Mouse (Mus musculus) forelimb bud, embryonic 11.5 days (tissue): ENCODE results near the gene Ano9.

Experiments used
- DNase-seq: peaks from one replicate; pipeline ENCODE4 v3.0.0-alpha.2; 2012; ENCODE audit warnings: low read depth, low spot score

Ano9 gene

DNA sequence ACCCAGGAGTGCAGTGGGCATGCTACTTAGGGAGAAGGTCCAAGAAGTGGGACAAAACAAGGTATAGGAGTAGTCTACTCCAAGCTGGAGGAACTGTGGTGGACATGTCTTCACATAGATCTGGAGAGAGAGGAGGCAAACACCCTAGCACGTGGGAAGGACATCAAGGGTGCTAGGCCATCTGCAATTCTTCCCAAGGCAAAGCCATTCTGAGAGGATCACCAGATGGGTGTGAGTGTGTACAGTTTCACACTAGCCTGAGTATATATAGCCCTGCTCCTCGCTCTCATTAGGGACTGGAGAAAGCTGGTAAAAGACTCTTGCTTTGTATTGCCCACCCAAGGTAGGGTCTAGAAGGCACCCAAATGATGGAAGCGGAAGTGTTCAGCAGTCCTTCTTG lies 54.3 kb downstream of the Ano9 start:
- no peak for DNase-seq

DNA sequence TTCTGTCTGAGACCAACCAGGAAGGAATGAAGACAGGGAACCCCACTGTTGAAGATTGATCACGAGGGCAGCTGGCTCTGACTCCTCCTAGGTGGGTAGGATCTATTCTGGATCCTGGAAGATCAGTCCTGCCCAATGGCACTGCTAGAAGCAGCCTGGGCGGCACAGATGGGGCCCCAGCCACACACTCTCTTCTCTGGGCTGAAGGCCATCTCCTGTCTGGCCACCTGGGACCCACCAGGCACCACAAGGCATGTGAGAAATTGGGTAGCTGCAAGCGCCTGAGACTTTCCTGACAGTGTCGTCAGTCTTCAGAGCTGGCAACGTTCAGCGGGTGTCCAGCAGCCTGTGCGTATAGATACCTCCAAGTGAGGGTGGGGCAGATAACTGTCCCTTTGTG lies 55.1 kb downstream of the Ano9 start:
- DNase-seq: no peak

DNA sequence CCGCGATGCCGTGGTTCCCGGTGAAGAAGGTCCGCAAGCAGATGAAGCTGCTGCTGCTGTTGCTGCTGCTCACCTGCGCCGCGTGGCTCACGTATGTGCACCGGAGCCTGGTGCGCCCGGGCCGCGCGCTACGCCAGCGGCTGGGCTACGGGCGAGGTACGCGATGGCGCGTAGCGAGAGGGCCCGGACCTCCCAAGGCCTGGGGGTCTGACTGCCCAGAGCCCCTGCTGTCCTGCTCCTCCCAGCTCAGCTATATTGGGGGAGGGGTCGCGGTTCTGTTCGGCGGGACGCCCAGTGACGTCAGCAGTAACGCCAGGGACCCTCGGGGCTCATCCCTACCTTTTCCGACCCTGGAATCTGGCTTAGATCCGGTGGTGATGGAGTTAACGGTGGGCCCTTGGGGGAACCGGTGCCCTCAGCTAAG lies 56.3 kb downstream of the Ano9 start:
- no peak for DNase-seq

DNA sequence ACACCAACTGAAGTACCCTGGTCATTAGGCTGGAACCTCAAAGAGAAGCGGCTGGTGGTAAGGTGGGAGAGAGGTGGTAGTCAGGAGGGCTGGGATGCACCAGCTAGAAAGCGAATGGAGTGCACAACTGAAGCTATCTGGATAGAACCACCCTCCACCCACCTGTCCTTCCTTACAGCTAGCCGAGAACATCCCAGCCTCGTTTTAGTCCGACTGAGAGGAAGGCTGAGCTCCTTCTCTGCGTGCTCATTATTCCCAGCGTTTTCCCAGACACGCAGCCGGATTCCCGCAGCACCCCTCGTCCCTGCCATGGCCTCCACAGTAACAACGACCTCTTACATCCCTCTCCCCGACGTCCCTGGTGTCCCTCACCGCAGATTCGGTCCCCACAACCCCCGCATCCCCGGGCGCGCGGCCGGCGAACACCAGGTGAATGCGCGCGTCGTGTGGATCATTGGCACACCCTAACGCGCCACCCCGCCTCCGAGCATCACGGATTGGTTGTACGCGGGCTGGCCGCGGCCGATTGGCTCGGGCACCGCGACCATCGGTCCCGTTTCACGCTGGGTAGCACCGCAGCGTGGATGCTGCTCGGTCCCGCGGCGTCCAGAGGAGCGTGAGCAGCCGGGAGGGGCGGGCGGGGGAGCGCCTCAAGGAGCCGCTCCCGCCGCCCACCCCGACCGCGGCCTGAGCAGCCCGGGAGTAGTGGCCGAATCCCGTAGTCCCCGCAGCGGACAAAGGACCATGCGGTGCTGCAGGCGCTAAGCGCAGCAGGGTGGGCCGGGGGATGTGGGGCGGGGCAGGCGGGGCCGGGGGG lies 57.0 kb downstream of the Ano9 start, which contains the start of gene B4galnt4:
TSS of gene B4galnt4 (plus strand) at position 679 of the 817 bp plus-strand sequence.
- peak; percentile 86 for DNase-seq

DNA sequence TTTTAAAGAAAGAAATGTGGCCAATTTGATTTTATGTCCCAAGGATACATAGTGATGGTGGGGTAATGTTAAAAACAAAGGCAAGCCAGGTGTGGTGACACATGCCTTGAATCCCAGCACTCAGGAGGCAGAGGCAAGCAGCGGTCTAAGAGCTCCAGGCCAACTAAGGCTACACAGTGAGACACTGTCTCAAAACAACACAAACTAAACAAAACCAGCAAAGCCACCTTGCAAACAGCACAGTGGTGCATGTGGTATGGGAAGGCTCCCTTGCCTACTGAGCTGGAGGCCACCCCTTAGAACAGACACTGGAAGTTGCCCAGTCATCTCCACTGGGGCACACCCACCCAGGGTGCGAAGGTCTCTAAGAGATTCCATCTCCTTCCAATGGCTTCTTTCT lies 57.7 kb downstream of the Ano9 start:
- no peak for DNase-seq

DNA sequence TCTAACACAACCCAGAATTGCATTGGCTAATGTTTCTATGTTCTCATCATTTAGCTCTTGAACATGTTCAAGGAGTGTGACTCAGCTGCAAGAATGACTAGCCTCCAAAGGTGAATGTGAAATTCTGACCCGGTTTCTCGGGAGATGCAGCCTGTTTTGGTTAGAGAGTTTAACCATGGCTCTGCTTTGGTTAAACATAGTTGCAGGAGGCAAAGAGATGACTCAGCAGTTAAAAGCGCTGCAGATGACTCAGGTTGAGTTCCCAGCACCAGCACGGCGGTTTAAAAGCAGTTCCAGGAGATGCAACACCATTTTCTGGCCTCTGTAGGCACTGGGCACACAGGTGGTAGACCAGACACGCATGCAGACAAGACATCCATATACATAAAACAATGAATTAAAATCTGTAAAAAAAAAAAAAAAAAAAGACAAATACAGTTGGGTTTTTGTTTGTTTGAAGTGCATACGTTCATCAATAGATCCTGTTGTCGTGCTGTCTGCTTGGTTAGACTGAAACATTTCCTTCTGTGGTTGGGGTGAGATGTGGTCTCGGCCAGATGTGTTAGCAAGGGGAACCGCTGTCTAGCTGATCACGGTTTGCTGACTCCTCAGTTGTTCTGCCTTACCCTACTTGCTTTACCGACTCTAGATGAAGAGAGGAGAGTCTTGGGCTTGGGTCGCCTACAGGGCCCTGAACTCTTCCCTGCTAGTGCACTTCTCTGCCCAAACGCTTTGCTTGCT lies 58.8 kb downstream of the Ano9 start:
- DNase-seq: no peak

DNA sequence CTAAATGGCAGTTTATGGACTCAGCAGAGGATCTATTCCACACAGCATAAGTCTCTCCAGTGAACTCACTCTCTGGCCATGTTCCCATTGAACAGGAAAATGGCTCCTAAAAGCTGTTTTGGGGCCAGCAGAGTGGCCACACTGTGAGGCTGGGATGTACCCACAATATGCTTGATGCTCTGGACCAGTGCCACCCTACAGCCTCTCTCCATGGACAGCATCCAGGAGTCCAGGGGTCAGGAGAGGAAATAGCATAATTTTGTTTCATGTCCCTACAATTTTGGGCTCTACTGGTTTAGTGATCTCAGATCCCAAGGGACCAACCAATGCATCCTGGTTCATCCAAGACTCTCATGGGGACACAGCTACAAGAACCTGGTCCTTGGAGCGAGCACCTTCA lies 60.1 kb downstream of the Ano9 start:
- DNase-seq: no peak

DNA sequence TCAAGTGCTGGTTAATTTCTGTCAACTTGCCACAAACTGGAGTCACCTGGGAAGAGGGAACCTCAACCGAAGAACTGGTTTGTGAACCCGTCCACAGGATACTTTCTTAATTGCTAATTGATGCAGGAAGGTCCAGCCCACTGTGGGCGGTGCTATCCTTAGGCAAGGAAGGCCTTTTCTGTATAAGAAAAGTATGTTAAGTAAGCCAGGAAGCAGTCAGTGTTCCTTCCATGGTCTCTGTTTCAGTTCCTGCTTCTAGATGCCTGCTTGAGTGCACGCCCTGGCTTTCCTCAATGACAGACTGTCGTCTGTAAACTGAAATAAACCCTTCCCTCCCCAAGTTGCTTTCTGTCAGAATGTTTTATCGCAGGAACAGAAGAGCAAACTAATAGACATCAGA lies 60.6 kb downstream of the Ano9 start:
- DNase-seq: no peak

DNA sequence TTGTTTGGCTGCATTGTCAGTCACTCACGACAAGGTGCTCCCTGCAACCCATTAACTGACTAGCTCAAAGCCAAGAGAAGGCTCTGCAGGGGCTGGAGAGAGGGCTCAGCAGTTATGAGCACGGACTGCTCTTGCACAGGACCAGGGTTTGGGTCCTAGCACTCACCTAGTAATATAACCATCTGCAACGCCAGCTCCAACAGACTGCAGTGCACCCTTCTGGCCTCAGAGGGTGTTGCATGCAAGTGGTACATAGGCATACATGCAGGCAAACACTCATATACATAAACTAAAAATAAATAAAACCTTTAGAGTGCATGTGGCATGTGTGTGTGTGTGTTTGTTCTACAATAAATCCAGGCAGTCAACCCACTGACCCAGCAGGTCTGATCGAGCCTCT lies 61.8 kb downstream of the Ano9 start:
- DNase-seq: no peak

DNA sequence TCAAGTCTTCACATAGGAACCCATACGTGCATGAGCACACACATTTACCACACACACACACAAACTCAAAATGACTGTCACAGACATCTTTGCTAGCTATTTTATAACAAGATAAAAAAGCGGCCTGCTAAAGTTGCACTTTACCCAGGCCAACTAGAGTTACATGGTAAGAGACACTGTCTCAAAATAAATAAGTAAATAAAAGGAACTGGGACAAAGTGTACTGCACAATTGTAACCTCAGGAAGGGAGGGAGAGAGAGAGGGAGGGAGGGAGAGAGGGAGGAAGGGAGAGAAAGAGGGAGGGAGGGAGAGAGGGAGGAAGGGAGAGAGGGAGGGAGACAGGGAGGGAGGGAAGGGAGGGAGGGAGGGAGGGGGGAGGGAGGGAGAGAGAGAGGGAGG lies 65.2 kb downstream of the Ano9 start:
- no peak for DNase-seq

DNA sequence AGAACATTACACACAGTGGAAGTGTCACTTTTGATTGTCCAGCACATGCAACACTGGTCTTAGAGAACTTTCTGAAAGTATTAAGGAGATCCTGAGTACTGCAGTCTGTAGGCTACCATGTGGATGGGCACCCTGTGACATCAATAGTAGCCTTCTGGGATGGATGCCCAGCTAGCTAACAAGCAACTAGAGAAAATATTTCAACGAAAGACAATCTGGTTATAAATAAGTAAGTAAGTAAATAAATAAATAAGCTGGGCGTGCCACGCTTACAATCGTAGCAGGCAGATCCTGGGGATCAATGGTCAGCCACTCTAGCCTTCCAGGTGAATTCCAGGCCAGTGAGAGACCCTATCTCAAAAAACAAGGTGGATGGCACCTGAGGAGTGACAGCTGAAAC lies 65.6 kb downstream of the Ano9 start:
- DNase-seq: no peak
